Mouse (Mus musculus) heart, postnatal 36 days (tissue): ENCODE data around the gene Grip1. TPM values are rescaled to one million over a fixed set of nuclear protein-coding genes. Genes with fewer than 3 reads are reported as not detected.
A peak's percentile ranks its signal among the peaks of the same experiment; 100 is the strongest.

Source experiments
- DNase-seq, 2 experiments: peaks; one replicate each; pipeline ENCODE4 v3.0.0; 2021 to 2022
- intact Hi-C: fragments of 180-260 bp; cut with DNase I; formaldehyde crosslinking; loops from one replicate; pipeline ENCODE4 v1.15.1; 2025
- total RNA-seq, 2 experiments: library from RNA; stranded (reverse); gene quantifications; 2 replicates each; pipeline ENCODE4 v1.2.3; 2021

The Grip1 gene
- total RNA-seq: under 1 TPM; 0.42 to 0.43 TPM

- peak in 1 of 2 experiments; percentile 6 for DNase-seq
- intact Hi-C loops: no loop called here
These were observed at the start of gene Grip1 for GRCm38 (mm10) chr10:119453431-119454105. Gene Grip1, plus strand, starts transcription at chr10:119453830.

GRCm38 (mm10) chr10:119405103-119405502, 48.5 kb upstream of the Grip1 start:
- no peak for DNase-seq
- intact Hi-C loops: no loop called here

GRCm38 (mm10) chr10:119405612-119406011, 48.0 kb upstream of the Grip1 start:
- intact Hi-C loops: no loop called here
- DNase-seq: no peak

GRCm38 (mm10) chr10:119408327-119408726, 45.3 kb upstream of the Grip1 start:
- intact Hi-C loops: no loop called here
- DNase-seq: no peak

GRCm38 (mm10) chr10:119413238-119413637, 40.4 kb upstream of the Grip1 start:
- intact Hi-C loops: no loop called here
- DNase-seq: no peak

- intact Hi-C loops: no loop called here
- DNase-seq: no peak
These were observed 38.5 kb upstream of the Grip1 start for GRCm38 (mm10) chr10:119415106-119415505.

GRCm38 (mm10) chr10:119421418-119421817, 32.2 kb upstream of the Grip1 start:
- no peak for DNase-seq
- intact Hi-C loops: no loop called here

- no peak for DNase-seq
- intact Hi-C loops: no loop called here
These were observed 29.7 kb upstream of the Grip1 start for GRCm38 (mm10) chr10:119423821-119424534.

GRCm38 (mm10) chr10:119427653-119428052, 26.0 kb upstream of the Grip1 start:
- intact Hi-C loops: no loop called here
- DNase-seq: no peak

GRCm38 (mm10) chr10:119428106-119428505, 25.5 kb upstream of the Grip1 start:
- no peak for DNase-seq
- intact Hi-C loops: no loop called here

GRCm38 (mm10) chr10:119430240-119430639, 23.4 kb upstream of the Grip1 start:
- no peak for DNase-seq
- intact Hi-C loops: no loop called here

- DNase-seq: no peak
- intact Hi-C loops: no loop called here
These were observed 21.8 kb upstream of the Grip1 start for GRCm38 (mm10) chr10:119431801-119432200.

- no peak for DNase-seq
- intact Hi-C loops: no loop called here
These were observed 17.8 kb upstream of the Grip1 start for GRCm38 (mm10) chr10:119435818-119436217.

GRCm38 (mm10) chr10:119437319-119437718, 16.3 kb upstream of the Grip1 start:
- intact Hi-C loops: no loop called here
- no peak for DNase-seq

GRCm38 (mm10) chr10:119441743-119442142, 11.9 kb upstream of the Grip1 start:
- DNase-seq: no peak
- intact Hi-C loops: no loop called here

GRCm38 (mm10) chr10:119447392-119447914, 6.2 kb upstream of the Grip1 start:
- DNase-seq: no peak
- intact Hi-C loops: no loop called here

- no peak for DNase-seq
- intact Hi-C loops: no loop called here
These were observed 5.7 kb upstream of the Grip1 start for GRCm38 (mm10) chr10:119447930-119448329.

GRCm38 (mm10) chr10:119452698-119453097, 932 bp upstream of the Grip1 start:
- DNase-seq: no peak
- intact Hi-C loops: no loop called here

- DNase-seq: peak; percentile 12 to 18
- intact Hi-C loops: no loop called here
These were observed 557 bp downstream of the Grip1 start for GRCm38 (mm10) chr10:119454106-119454667.

- DNase-seq: no peak
- intact Hi-C loops: no loop called here
These were observed 1.3 kb downstream of the Grip1 start for GRCm38 (mm10) chr10:119454668-119455542.

- DNase-seq: no peak
- intact Hi-C loops: no loop called here
These were observed 1.9 kb downstream of the Grip1 start for GRCm38 (mm10) chr10:119455543-119455940.
